Mouse (Mus musculus) ES-Bruce4 (cell line): ENCODE results near the gene Clptm1. TPM values are rescaled to one million over a fixed set of nuclear protein-coding genes. Genes with fewer than 3 reads are reported as not detected.

Experiments
- H3K27ac ChIP-seq: 2 replicates; pipeline ENCODE4 v1.5.1; 2012; ENCODE audit warnings: low read length, inconsistent platforms; ENCODE audit not compliant: insufficient read depth
- H3K27me3 ChIP-seq: 2 replicates; pipeline ENCODE4 v1.6.1; 2012; ENCODE audit warnings: mild to moderate bottlenecking, low read length, inconsistent platforms; ENCODE audit not compliant: control insufficient read depth, poor library complexity, insufficient read depth, severe bottlenecking
- H3K36me3 ChIP-seq: 2 replicates; pipeline ENCODE4 v1.6.1; 2012; ENCODE audit warnings: inconsistent platforms, mild to moderate bottlenecking, low read length, moderate library complexity; ENCODE audit not compliant: control insufficient read depth, poor library complexity, insufficient read depth, severe bottlenecking
- H3K4me1 ChIP-seq: one replicate; pipeline ENCODE4 v1.8.1; 2011; ENCODE audit warnings: low read length; ENCODE audit not compliant: control insufficient read depth, insufficient read depth
- H3K4me3 ChIP-seq: 2 replicates; pipeline ENCODE4 v1.5.1; 2011; ENCODE audit warnings: low read depth, mild to moderate bottlenecking, low read length
- H3K9ac ChIP-seq: 2 replicates; pipeline ENCODE4 v1.6.1; 2012; ENCODE audit warnings: low read depth, mild to moderate bottlenecking, inconsistent platforms; ENCODE audit not compliant: poor library complexity, severe bottlenecking
- H3K9me3 ChIP-seq: replicated peaks from 2 replicates; pipeline ENCODE4 v1.6.1; 2012; ENCODE audit warnings: mild to moderate bottlenecking, low read length, inconsistent platforms; ENCODE audit not compliant: control insufficient read depth, poor library complexity, insufficient read depth, severe bottlenecking
- CTCF ChIP-seq: IDR thresholded peaks from one replicate; pipeline ENCODE4 v1.8.1; 2011; ENCODE audit warnings: low read depth, low read length
- EP300 ChIP-seq: IDR thresholded peaks from 2 replicates; pipeline ENCODE4 v1.6.1; 2011; ENCODE audit warnings: low read depth, low read length; ENCODE audit not compliant: insufficient read depth
- POLR2A ChIP-seq: IDR thresholded peaks from one replicate; pipeline ENCODE4 v1.8.1; 2011; ENCODE audit warnings: low read length; ENCODE audit not compliant: insufficient read depth
- polyA plus RNA-seq: library from polyadenylated mRNA; stranded (reverse); fragments of >200 nt; gene quantifications from 2 replicates; pipeline ENCODE4 v1.2.4, GENCODE M21; 2011; ENCODE audit warnings: low read depth; ENCODE audit not compliant: missing spikeins, insufficient read depth, insufficient read length

Gene Clptm1
- polyA plus RNA-seq, 1 experiment: 52.7 TPM

DNA sequence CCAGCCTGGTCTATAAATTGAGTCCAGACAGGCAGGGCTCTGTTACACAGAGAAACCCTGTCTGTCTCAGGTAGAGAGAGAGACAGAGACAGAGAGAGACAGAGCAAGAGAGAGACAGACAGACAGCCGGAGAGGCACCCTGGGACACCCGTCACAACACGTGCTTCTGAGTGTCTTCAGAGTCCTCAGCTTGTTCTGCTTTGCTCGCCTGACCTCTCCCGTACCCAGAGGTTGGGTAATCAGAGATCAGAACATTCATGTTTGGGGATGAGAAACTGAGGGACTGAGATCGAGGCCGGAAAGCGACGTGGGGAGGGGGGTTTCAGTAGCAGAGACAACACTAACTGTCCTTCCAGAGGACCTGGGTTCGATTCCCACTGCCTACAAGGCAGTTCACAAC lies 11.0 kb upstream of the Clptm1 start:
- Histone ChIP-seq H3K4me1 (no peaks in the 10 kb centered on the region), H3K9me3 (no peaks in the 10 kb centered on the region), H3K4me3 (no peak overlapping the region), H3K36me3 (no peaks in the 10 kb centered on the region), H3K27me3 (no peaks in the 10 kb centered on the region), H3K9ac (no peak overlapping the region), H3K27ac (no peak overlapping the region)
- no peak for TF ChIP-seq CTCF
- no peak for TF ChIP-seq EP300
- no peak for TF ChIP-seq POLR2A

DNA sequence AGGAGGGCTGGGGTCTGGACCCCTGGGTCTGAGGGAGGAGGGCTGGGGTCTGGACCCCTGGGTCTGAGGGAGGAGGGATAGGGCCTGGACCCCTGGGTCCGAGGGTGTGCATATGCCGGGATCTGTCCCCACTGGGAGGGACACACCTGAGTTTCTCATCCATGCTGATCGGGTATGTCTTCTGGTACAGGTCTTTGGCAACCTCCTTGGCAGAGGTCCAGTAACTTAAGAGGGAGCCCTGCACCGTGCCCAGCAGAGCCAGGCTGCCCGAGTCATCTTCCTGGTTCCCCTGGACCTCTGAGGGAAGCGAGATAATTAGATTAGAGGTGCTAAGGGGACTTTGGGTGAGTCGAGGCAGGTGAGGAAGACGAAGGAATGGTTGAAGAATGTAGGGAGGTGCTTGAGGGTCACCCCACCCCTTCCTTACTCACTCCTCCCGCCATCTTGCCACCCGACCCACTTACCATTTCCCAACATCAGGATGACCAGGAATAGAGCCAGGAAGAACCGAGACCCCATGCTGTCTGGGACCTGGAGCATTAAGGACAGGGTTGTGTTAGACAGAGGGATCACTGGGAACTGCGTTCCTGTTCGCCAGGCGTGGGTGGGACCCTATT lies 8.4 kb upstream of the Clptm1 start:
- Histone ChIP-seq H3K9ac (no peak overlapping the region), H3K9me3 (no peaks in the 10 kb centered on the region), H3K36me3 (no peaks in the 10 kb centered on the region), H3K27me3 (no peaks in the 10 kb centered on the region), H3K4me3 (no peak overlapping the region), H3K4me1 (no peaks in the 10 kb centered on the region), H3K27ac (no peak overlapping the region)
- TF ChIP-seq EP300 (no peak), CTCF (no peak), POLR2A (no peak)

- Histone ChIP-seq H3K4me3 (no peak overlapping the region), H3K27me3 (no peaks in the 10 kb centered on the region), H3K9me3 (no peaks in the 10 kb centered on the region), H3K36me3 (no peaks in the 10 kb centered on the region), H3K4me1 (no peaks in the 10 kb centered on the region), H3K27ac (no peak overlapping the region), H3K9ac (no peak overlapping the region)
- TF ChIP-seq POLR2A (no peak), EP300 (no peak), CTCF (no peak)
Measured at GRCm38 (mm10) chr7:19671511-19671910, 6.7 kb upstream of the Clptm1 start.

- H3K9ac ChIP-seq: peak overlapping the region; percentile 60
Measured at GRCm38 (mm10) chr7:19668947-19669721, 4.3 kb upstream of the Clptm1 start.

GRCm38 (mm10) chr7:19667434-19667833 lies 2.6 kb upstream of the Clptm1 start:
- no peaks in the 10 kb centered on the region for H3K27me3 ChIP-seq
- no peaks in the 10 kb centered on the region for H3K9me3 ChIP-seq
- TF ChIP-seq POLR2A (no peak), CTCF (no peak), EP300 (no peak)
- H3K36me3 ChIP-seq: no peaks in the 10 kb centered on the region
- no peak overlapping the region for H3K4me3 ChIP-seq
- H3K4me1 ChIP-seq: no peaks in the 10 kb centered on the region
- H3K9ac ChIP-seq: no peak overlapping the region
- H3K27ac ChIP-seq: no peak overlapping the region

More at GRCm38 (mm10) chr7:19668947-19669721, 4.3 kb upstream of the Clptm1 start:
- H3K36me3 ChIP-seq: no peaks in the 10 kb centered on the region
- H3K27ac ChIP-seq: peak overlapping the region; percentile 33
- no peaks in the 10 kb centered on the region for H3K9me3 ChIP-seq
- H3K27me3 ChIP-seq: no peaks in the 10 kb centered on the region
- no peaks in the 10 kb centered on the region for H3K4me1 ChIP-seq
- H3K4me3 ChIP-seq: peak overlapping the region; percentile 22
- TF ChIP-seq POLR2A (no peak), EP300 (no peak), CTCF (peak; percentile 91)

GRCm38 (mm10) chr7:19666750-19667149 lies 1.9 kb upstream of the Clptm1 start:
- no peak overlapping the region for H3K4me3 ChIP-seq
- TF ChIP-seq EP300 (no peak), CTCF (peak; percentile 47), POLR2A (no peak)
- no peak overlapping the region for H3K9ac ChIP-seq
- H3K4me1 ChIP-seq: no peaks in the 10 kb centered on the region
- no peaks in the 10 kb centered on the region for H3K27me3 ChIP-seq
- H3K27ac ChIP-seq: no peak overlapping the region
- peaks cover 3% of the 10 kb centered on the region; the same call in 1 of the 2 replicates for H3K36me3 ChIP-seq
- no peaks in the 10 kb centered on the region for H3K9me3 ChIP-seq
